Mouse (Mus musculus) olfactory bulb, adult 2 months (tissue): Measurements from ENCODE around the gene Gm36245.

Source experiments
- CTCF ChIP-seq: fragments of 200-500 bp; IDR thresholded peaks from 2 replicates; pipeline ENCODE4 v1.5.1; 2012; ENCODE audit warnings: low read depth, mild to moderate bottlenecking, low read length, moderate library complexity; ENCODE audit not compliant: insufficient read depth
- POLR2A ChIP-seq: fragments of 200-500 bp; IDR thresholded peaks from 2 replicates; pipeline ENCODE4 v1.6.1; 2012; ENCODE audit warnings: mild to moderate bottlenecking, low read depth, low read length, moderate library complexity; ENCODE audit not compliant: insufficient read depth

DNA sequence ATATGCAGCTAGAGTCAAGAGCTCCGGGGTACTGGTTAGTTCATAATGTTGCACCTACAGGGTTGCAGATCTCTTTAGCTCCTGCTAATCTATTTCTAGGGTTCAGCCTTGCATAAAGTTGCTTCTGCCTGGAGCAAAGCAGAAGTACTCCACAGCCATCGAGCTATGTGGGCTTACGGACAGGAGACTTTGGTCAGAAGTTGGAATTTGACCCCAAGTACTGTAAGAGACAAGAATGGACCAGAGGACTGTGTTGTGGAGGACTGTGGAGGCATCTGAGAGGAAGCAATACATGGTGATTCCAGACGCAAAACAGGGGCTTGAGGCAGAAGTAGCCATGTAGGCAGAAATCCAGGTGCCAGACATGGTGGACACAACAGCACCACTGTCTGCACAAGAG, 19.7 kb upstream of the Gm36245 start:
- TF ChIP-seq CTCF (no peak), POLR2A (no peak)
